Mouse (Mus musculus) liver, embryonic 15.5 days (tissue): ENCODE results near the gene Best1. TPM values are rescaled to one million over a fixed set of nuclear protein-coding genes. Genes with fewer than 3 reads are reported as not detected.
"Not testable (repeated sequence)": the region's sequence is repeated elsewhere in the genome, so short reads cannot be mapped to it uniquely, and the experiment has no call there.

ENCODE experiments used
- ATAC-seq: fragments of 200-750 bp; cut with Nextera tagmentation; 2 replicates; pipeline ENCODE4 v1.8.0; 2017; ENCODE audit warnings: moderate number of reproducible peaks, mild to moderate bottlenecking, moderate library complexity; ENCODE audit not compliant: insufficient read depth
- H3K27ac ChIP-seq: fragments of 300-500 bp; sonication (generic); replicated peaks from 2 replicates; pipeline ENCODE4 v1.5.1; 2015; ENCODE audit warnings: mild to moderate bottlenecking, inconsistent platforms
- H3K27me3 ChIP-seq: fragments of 300-500 bp; sonication (generic); 2 replicates; pipeline ENCODE4 v1.6.1; 2015; ENCODE audit warnings: mild to moderate bottlenecking, inconsistent platforms
- H3K36me3 ChIP-seq: fragments of 300-500 bp; sonication (generic); replicated peaks from 2 replicates; pipeline ENCODE4 v1.6.1; 2015; ENCODE audit warnings: moderate library complexity, mild to moderate bottlenecking, inconsistent platforms
- H3K4me1 ChIP-seq: fragments of 300-500 bp; sonication (generic); replicated peaks from 2 replicates; pipeline ENCODE4 v1.6.1; 2015; ENCODE audit warnings: inconsistent platforms
- H3K4me2 ChIP-seq: fragments of 300-500 bp; sonication (generic); 2 replicates; pipeline ENCODE4 v1.6.1; 2015; ENCODE audit warnings: moderate library complexity, mild to moderate bottlenecking, inconsistent platforms
- H3K4me3 ChIP-seq: fragments of 300-500 bp; sonication (generic); replicated peaks from 2 replicates; pipeline ENCODE4 v1.5.1; 2015; ENCODE audit warnings: mild to moderate bottlenecking, inconsistent platforms
- H3K9ac ChIP-seq: fragments of 300-500 bp; sonication (generic); 2 replicates; pipeline ENCODE4 v1.6.1; 2015; ENCODE audit warnings: moderate library complexity, mild to moderate bottlenecking, inconsistent platforms
- H3K9me3 ChIP-seq: fragments of 300-500 bp; sonication (generic); replicated peaks from 2 replicates; pipeline ENCODE4 v1.6.1; 2016; ENCODE audit warnings: inconsistent platforms
- WGBS: fragments of 180-500 bp; shearing (Covaris S2); methylation state at CpG from one replicate; pipeline ENCODE4 v1.1.7; 2015; ENCODE audit warnings: mixed read lengths; ENCODE audit not compliant: insufficient replicate concordance; 5-methylcytosine and 5-hydroxymethylcytosine counted together
- polyA plus RNA-seq: library from polyadenylated mRNA; unstranded; fragments of >200 nt; fragmentation: Nextera tagmentation; extraction: Ambion mirVana; gene quantifications from 2 replicates; pipeline ENCODE4 v1.2.1, GENCODE M21; 2015

The Best1 gene
- polyA plus RNA-seq, 1 experiment from 2014 or later: 0.12 TPM

DNA sequence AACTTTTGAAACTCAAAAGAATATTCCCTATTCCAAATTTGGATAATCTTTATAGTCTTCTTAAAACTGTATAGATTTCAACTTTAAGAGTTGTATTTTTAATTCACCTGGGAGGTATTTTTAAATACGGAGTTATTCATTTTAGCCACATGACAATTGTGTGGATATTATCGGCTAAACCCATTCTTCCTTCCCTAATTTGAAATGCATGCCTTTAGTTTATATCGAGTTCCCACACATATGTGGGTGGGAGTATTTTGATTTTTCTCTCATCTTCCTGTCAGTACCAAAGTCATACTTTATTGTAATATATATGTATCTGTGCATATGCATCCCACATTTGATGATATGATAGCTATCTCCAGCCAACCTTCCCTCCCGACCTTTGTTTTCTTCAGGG is 21.2 kb downstream of the Best1 start, which contains the start of gene Fth1:
Fth1 (plus strand) TSS at position 341 of the 400 bp plus-strand sequence.
- ATAC-seq: no peak
- H3K9ac ChIP-seq: peak within 1 kb of the TSS; percentile 73
- peak within 1 kb of the TSS; percentile 99 for H3K27ac ChIP-seq
- peak within 1 kb of the TSS; percentile 80; the same call in 1 of the 2 replicates for H3K4me3 ChIP-seq
- peak within 1 kb of the TSS; percentile 75 for H3K4me2 ChIP-seq
- H3K27me3 ChIP-seq: no peaks in the 10 kb centered on the region
- H3K36me3 ChIP-seq: peaks cover 17% of the 10 kb centered on the region
- 58% methylated on average over 4 of the region's 4 CpGs for WGBS
- peaks cover 81% of the 10 kb centered on the region for H3K4me1 ChIP-seq
- H3K9me3 ChIP-seq: no peaks in the 10 kb centered on the region

DNA sequence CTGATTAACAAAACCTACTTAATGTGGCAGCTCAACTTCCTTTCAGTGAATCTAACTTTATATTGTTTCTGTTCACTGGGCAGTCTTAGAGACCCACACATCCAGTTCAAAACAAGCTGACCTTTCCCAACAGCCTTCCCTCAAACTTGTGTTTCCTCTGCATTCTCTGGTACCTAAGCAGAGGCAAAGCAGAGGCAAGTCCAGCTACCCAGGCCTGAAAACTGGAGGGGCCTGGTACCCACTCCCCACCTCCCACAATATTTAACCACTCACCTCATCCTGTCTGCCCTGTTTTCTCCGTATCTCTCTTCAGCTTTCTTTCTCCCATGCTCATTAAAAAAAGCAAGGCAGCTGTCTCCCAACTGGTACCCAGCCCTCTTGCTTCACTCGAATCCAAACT is 22.3 kb downstream of the Best1 start:
- Histone ChIP-seq H3K27ac (peak overlapping the region; percentile 94), H3K4me1 (peaks cover 81% of the 10 kb centered on the region), H3K4me3 (no peak overlapping the region)

DNA sequence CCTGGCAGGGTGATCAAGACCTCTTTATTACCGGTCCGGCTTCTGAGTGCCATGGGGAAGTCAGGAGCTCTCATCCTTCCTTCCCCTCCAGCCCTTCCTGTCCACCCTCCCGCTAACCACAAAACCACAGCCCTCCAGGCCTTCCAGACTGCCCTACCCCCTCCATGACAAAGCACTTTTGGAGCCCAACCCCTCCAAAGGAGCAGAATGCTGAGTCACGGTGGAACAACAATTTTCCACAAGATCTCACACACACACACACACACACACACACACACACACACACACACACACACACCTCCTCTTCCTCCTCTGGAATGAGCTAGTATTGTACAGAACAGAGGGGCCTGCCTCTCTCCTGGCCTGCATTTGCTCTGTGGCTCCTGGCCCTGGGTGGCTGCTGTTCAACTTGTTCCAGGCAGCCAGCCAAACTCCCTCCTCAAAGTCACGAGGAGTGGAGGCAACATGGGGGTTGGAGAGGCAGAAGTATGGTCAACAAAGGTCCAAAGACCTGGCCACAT is 22.9 kb downstream of the Best1 start:
- Histone ChIP-seq H3K4me2 (peak overlapping the region; percentile 63), H3K27ac (peak overlapping the region; percentile 94), H3K9ac (peak overlapping the region; percentile 47), H3K27me3 (no peaks in the 10 kb centered on the region), H3K4me3 (peak overlapping the region; percentile 35), H3K36me3 (no peaks in the 10 kb centered on the region; the same call in 1 of the 2 replicates), H3K4me1 (peaks cover 77% of the 10 kb centered on the region), H3K9me3 (no peaks in the 10 kb centered on the region)
- WGBS: 3% methylated on average over 5 of the region's 5 CpGs
- peak; percentile 40 for ATAC-seq

More for the DNA sequence above, 22.3 kb downstream of the Best1 start:
- H3K27me3 ChIP-seq: no peaks in the 10 kb centered on the region
- H3K9ac ChIP-seq: peak overlapping the region; percentile 47; the same call in 1 of the 2 replicates
- WGBS: 72% methylated on average over 2 of the region's 2 CpGs
- H3K9me3 ChIP-seq: no peaks in the 10 kb centered on the region
- H3K4me2 ChIP-seq: peak overlapping the region; percentile 63
- peaks cover 6% of the 10 kb centered on the region for H3K36me3 ChIP-seq
- ATAC-seq: no peak

DNA sequence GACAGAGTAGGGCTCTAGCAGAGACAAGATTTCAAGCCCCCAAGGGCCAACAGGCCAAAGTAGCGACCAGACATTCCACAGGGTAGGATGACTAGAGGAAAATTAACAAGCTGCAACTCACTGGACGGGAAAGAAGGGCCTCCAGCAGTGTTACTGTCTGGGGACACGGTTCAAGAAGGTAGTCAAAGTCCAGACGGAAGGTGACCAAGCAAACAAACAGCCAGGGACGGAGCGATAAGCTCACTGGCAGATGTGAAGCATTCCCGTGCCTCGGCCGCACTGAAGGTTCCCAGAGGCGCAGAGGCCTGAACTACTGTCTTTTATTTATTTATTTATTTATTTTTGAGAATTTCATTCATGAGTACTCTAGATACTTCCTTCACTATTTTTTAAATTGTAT is 24.3 kb downstream of the Best1 start:
- peaks cover 77% of the 10 kb centered on the region for H3K4me1 ChIP-seq

DNA sequence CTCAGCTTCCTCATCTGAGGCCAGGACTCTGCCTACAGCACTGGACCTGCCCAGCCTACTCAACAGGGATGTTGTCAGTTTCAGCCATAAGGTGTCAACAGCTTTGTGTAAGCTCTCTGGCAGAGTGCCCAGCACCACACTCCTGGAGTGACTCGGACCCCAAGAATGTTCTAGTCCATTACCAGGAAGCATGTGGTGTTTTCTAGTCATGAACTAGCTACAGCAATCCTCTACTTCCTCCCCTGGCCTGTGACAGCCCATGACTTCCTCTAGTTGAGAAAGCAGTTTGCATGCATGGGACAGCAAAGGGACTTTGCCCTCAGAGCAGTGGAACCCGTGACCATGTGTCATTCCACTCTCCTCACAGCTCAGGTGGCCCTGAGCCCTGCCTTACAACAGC is 26.6 kb downstream of the Best1 start:
- H3K27ac ChIP-seq: peak overlapping the region; percentile 61
- not testable (repeated sequence) for H3K9me3 ChIP-seq, H3K9ac ChIP-seq, H3K4me3 ChIP-seq, H3K36me3 ChIP-seq, H3K27me3 ChIP-seq, H3K4me2 ChIP-seq
- ATAC-seq: peak; percentile 11; the same call in 1 of the 2 replicates
- WGBS: 14% methylated on average over 2 of the region's 2 CpGs
- peaks cover 56% of the 10 kb centered on the region for H3K4me1 ChIP-seq

More for the DNA sequence above, 24.3 kb downstream of the Best1 start:
- Histone ChIP-seq H3K27ac (peak overlapping the region; percentile 5; the same call in 1 of the 2 replicates), H3K4me3 (no peak overlapping the region), H3K4me2 (no peak overlapping the region), H3K27me3 (no peaks in the 10 kb centered on the region), H3K36me3 (no peaks in the 10 kb centered on the region), H3K9ac (no peak overlapping the region), H3K9me3 (no peaks in the 10 kb centered on the region)
- ATAC-seq: no peak
- 77% methylated on average over 10 of the region's 10 CpGs for WGBS

DNA sequence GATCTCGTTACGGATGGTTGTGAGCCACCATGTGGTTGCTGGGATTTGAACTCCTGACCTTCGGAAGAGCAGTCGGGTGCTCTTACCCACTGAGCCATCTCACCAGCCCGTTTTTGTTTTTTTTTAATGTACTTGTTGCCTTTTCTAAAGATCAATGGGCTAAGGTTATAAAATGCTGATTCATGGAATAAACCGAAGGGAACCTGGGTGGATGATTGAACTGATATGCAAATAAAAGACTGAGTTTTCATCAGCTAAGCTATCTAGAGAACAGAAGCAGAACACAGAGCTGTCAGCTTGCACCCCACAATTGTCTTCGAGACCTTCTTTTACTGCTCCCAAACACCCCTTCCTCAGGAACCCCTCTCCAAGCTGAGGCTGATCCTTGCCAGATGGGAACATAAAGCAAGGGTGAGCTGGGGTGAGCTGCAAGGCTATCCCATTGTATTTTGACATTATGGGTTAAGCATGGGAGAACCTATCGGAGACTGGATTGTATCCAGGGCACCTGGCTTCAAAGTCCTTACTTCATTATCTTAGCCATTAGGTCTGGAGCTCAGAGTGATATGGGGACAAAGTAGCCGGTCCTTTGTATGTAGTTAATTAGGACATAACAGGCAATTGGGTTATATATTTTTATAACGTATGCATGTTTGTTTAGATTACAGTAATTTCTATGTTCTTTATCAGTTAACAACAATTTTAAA is 33.2 kb downstream of the Best1 start:
- no peak for ATAC-seq
- Histone ChIP-seq H3K27me3 (no peaks in the 10 kb centered on the region), H3K36me3 (no peaks in the 10 kb centered on the region), H3K27ac (no peak overlapping the region), H3K9ac (no peak overlapping the region), H3K9me3 (no peaks in the 10 kb centered on the region), H3K4me1 (peaks cover 25% of the 10 kb centered on the region), H3K4me3 (no peak overlapping the region), H3K4me2 (no peak overlapping the region)
- 65% methylated on average over 10 of the region's 10 CpGs for WGBS

DNA sequence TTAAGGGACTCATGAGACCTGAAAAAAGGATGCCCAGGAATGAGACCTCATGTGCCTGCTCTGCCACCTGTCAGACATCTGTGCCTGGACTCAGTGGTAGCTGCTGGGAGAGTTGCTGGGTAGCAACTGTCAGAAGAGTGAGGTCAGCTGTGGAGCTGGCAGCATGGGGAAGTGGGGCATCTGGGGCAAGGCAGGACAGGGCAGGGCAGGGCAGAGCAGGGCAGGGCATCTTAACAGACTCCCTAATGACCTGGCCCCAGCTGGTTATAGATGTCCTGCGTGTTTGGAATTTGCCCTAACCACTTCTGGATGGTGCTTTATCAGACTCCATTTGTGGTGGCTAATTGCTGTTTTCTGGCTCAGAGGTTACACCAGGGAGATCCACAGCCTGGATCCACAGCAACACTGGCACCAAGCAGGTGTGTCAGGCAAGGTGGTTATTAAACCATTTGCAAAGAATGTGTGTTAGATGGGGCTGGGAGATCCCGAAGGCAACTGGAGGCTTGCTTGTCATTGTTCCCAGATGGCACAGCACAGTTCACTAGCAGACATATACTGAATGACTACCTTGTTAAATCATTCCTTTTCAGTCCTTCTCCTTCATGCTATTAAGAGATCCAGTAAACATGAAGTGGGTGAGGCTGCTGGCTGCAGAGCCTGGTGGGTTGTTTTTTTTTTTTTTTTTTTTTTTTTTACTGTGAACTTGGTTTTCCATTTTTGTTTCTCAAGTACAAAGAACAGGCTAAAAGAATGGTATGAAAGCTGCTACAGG is 35.2 kb downstream of the Best1 start:
- Histone ChIP-seq H3K4me1 (peaks cover 25% of the 10 kb centered on the region), H3K4me2 (no peak overlapping the region), H3K4me3 (no peak overlapping the region), H3K9ac (no peak overlapping the region), H3K36me3 (no peaks in the 10 kb centered on the region), H3K27me3 (no peaks in the 10 kb centered on the region), H3K27ac (no peak overlapping the region), H3K9me3 (no peaks in the 10 kb centered on the region)
- ATAC-seq: no peak
- WGBS: 65% methylated on average over 2 of the region's 2 CpGs

DNA sequence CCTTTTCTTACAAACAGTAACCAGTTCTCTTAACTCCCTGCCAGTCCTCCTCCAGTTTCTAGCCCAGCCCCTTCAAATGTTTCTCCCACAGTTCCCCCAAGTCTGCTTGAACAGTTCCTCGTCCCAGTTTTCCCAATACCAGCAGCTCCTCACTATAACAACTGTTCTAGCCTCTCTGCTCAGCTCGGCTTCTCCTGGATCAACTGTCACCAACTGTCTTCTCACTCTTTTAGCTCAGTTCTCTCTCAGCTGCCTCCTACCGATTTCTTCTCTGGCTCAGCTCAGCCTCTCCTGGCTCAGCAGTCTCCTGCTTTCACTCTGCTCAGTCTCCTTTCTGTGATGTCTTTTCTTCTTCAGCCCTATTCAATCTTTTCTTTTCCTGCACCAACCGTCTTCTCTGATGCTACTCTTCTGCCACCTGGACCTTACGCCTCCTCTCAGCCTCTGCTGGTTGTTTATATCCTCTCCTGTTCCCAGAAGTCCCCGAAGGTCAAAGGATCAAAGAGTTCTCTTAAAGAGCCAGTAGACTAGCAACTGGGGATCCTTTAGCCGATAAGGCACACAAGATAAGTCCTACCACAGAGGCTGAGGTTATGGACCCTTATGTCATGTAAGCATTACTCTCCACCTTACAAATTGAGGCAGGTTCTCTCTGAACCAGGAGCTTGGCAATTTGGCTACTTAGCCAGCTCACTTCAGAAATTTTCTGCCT is 37.1 kb downstream of the Best1 start:
- H3K27ac ChIP-seq: no peak overlapping the region
- no peak for ATAC-seq

DNA sequence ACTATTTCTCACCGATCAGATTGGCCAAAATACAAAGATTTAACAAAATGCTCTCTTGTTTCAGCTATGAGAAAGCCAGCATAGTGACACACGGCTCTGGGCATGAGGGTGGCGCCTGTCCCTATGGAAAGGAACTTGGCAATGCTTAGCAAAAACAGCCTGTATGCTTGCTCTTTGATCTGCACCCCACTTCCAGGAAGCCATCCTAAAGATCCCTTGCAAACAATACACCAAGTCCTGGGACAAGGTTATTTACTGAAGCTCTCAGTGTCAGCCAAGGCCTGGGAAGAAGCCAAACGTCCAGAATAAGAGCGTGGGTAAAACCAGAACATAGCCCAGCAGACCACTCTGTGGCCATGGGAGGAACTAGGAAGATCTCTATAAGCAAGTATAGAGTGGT is 40.7 kb downstream of the Best1 start:
- 63% methylated on average over 5 of the region's 5 CpGs for WGBS
- Histone ChIP-seq H3K9me3 (no peaks in the 10 kb centered on the region), H3K4me2 (no peak overlapping the region), H3K27me3 (no peaks in the 10 kb centered on the region), H3K4me3 (no peak overlapping the region), H3K4me1 (peaks cover 41% of the 10 kb centered on the region), H3K36me3 (no peaks in the 10 kb centered on the region), H3K27ac (no peak overlapping the region), H3K9ac (no peak overlapping the region)
- ATAC-seq: no peak

More for the DNA sequence above, 37.1 kb downstream of the Best1 start:
- H3K9me3 ChIP-seq: no peaks in the 10 kb centered on the region
- no peaks in the 10 kb centered on the region for H3K36me3 ChIP-seq
- no peaks in the 10 kb centered on the region for H3K27me3 ChIP-seq
- H3K9ac ChIP-seq: peak overlapping the region; percentile 15
- 23% methylated on average over 7 of the region's 7 CpGs for WGBS
- peaks cover 25% of the 10 kb centered on the region for H3K4me1 ChIP-seq
- peak overlapping the region; percentile 15 for H3K4me2 ChIP-seq
- H3K4me3 ChIP-seq: no peak overlapping the region

DNA sequence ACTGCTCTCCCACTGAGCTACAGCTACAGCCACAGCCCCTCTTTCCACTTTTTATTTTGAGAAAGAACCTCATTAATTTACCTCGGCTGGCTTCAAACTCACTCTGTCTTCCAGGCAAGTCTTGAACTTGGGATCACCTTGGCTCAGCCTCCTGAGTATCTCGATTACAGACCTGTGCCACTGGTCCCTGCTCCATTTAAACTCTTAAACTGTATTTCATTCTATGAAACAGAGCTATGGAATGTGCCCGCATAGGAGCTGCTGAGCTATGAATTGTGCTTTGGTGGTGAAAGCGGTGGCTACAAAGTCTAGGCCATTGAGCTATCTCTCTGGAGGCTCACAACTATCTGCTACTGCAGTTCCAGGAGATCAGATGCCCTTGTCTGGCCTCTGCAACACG is 43.5 kb downstream of the Best1 start:
- no peak overlapping the region for H3K4me3 ChIP-seq
- H3K4me1 ChIP-seq: peaks cover 49% of the 10 kb centered on the region
- no peak for ATAC-seq
- no peaks in the 10 kb centered on the region for H3K27me3 ChIP-seq
- 62% methylated on average over 5 of the region's 5 CpGs for WGBS
- no peak overlapping the region for H3K4me2 ChIP-seq
- H3K9ac ChIP-seq: no peak overlapping the region
- H3K9me3 ChIP-seq: no peaks in the 10 kb centered on the region
- no peaks in the 10 kb centered on the region for H3K36me3 ChIP-seq
- H3K27ac ChIP-seq: no peak overlapping the region
